Mouse (Mus musculus): ENCODE measurements around the gene Nol4l. TPM values are rescaled to one million over a fixed set of nuclear protein-coding genes. Genes with fewer than 3 reads are reported as not detected.

Gene Nol4l
- polyA plus RNA-seq, 1 experiment: 19.2 TPM

DNA sequence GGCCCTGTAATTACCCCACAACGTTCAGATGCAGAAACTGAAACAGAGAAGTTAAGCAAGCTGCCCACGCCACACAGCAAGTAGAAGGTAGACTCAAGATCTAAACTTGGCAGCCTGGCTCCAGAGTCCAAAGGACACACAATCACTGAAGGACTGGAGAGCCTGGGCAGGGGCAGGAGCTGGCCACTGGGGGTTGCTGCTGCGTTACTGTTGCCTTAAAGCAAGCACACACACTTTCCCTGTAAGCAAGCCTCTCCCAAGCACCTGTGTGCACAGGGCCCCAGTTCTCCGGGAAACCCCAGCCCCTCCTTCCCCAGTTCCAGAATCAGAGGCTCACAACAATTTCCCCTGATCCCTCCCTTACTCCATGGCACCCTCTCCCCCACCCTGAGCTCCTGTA, 12.8 kb downstream of the Nol4l start:
- TF ChIP-seq CTCF (IDR thresholded peaks at IDR 0.05; ENCODE audit: low read depth, low read length) (peak; percentile 41), POLR2A (IDR thresholded peaks at IDR 0.05; ENCODE audit: borderline replicate concordance, low read depth, low read length) (no peak)
- H3K4me1 ChIP-seq (ENCODE audit: control insufficient read depth, insufficient read depth, low read length): peaks cover 78% of the 10 kb centered on the region
- H3K27ac ChIP-seq (ENCODE audit: insufficient read depth, low read depth, low read length): no peak overlapping the region
- no peak overlapping the region for H3K4me3 ChIP-seq (ENCODE audit: insufficient read depth, low read length)

DNA sequence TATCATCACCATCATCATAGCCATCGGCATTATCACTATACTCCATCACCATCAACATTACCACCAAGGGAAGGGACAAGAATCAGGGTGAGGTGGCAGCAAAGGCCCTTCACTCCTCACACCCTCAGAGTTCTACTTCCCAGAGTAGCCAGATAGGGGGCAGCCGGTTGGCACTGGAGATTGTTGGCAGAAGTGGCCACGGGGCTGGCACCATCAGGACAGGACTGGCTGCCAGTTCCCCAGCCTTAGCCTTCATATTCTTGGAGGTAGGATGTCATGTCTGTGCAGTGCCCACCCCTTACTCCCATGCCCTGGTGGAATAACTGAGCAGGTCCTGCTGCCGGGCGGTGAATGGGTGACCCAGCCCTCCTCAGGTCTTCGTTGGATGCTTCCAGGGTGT, 14.2 kb downstream of the Nol4l start:
- H3K27ac ChIP-seq (ENCODE audit: insufficient read depth, low read depth, low read length): peak overlapping the region; percentile 77
- H3K4me3 ChIP-seq (ENCODE audit: insufficient read depth, low read length): no peak overlapping the region
- peaks cover 70% of the 10 kb centered on the region for H3K4me1 ChIP-seq (ENCODE audit: control insufficient read depth, insufficient read depth, low read length)
- TF ChIP-seq CTCF (IDR thresholded peaks at IDR 0.05; ENCODE audit: low read depth, low read length) (no peak), POLR2A (IDR thresholded peaks at IDR 0.05; ENCODE audit: borderline replicate concordance, low read depth, low read length) (no peak)

DNA sequence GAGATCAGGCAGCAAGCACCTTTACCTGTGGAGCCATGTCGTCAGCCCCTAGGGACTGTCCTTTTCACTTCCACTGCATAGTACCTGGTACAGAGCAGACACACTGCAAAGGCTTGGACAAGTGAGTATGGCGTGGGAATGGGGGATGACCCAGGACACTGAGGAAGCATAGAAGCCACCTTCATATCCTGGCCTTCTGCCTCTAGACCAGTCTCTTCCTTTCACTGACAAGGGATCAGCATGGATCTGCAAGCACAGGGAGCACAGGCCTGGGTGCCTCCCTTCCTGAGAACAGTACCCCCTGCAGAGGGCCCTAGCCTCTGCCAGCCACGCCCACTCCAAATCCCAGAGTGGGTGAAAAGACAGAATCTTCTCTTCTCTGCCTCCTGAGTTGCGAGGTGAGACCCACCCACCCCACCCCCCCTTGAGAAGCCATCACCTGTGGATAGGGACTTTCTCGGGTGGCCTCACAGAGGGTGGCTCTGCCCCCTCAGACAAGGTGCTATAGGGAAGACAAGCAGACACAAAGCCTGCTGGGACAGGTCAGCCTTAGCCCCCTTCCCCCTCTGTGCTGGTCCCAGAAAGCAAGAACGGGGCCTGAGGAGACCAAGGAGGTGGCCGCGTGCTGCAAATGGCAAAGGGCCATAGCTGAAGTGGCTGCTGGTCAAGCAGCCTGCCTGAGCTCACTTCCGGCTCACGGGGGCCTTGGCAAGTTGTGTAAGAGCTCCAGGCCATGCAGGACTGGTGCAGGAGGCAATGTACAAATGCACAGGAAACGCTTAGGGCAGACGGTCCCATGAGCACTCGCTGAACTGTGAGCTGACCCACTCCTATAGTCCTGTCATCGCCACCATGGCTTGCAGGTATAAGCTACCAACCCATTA, 15.0 kb downstream of the Nol4l start:
- H3K4me1 ChIP-seq (ENCODE audit: control insufficient read depth, insufficient read depth, low read length): peaks cover 64% of the 10 kb centered on the region
- no peak for TF ChIP-seq CTCF (IDR thresholded peaks at IDR 0.05; ENCODE audit: low read depth, low read length)
- TF ChIP-seq POLR2A (IDR thresholded peaks at IDR 0.05; ENCODE audit: borderline replicate concordance, low read depth, low read length): no peak
- peak overlapping the region; percentile 22; the same call in 1 of the 2 replicates for H3K4me3 ChIP-seq (ENCODE audit: insufficient read depth, low read length)
- H3K27ac ChIP-seq (ENCODE audit: insufficient read depth, low read depth, low read length): peak overlapping the region; percentile 77

DNA sequence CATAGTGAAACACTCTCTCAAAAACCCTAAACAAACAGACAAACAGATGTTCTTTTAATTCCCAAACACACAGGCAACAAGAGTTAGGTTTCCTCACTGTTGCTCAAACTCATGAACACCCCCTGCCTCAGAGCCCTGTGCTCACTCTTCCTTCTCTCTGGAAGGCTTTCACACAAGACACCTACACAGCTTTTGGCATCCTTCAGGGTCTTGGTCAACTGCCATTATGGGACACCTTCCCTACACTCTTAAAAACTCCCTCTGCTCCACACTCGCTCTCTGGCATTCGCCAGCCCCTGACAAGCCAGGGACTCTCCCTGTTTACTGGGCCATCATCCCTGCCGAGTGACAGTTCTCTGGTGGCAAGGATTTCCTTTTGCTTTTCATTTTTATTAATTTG, 15.8 kb downstream of the Nol4l start:
- H3K27ac ChIP-seq (ENCODE audit: insufficient read depth, low read depth, low read length): no peak overlapping the region
- TF ChIP-seq CTCF (IDR thresholded peaks at IDR 0.05; ENCODE audit: low read depth, low read length): no peak
- TF ChIP-seq POLR2A (IDR thresholded peaks at IDR 0.05; ENCODE audit: borderline replicate concordance, low read depth, low read length): no peak
- peaks cover 60% of the 10 kb centered on the region for H3K4me1 ChIP-seq (ENCODE audit: control insufficient read depth, insufficient read depth, low read length)
- H3K4me3 ChIP-seq (ENCODE audit: insufficient read depth, low read length): no peak overlapping the region

DNA sequence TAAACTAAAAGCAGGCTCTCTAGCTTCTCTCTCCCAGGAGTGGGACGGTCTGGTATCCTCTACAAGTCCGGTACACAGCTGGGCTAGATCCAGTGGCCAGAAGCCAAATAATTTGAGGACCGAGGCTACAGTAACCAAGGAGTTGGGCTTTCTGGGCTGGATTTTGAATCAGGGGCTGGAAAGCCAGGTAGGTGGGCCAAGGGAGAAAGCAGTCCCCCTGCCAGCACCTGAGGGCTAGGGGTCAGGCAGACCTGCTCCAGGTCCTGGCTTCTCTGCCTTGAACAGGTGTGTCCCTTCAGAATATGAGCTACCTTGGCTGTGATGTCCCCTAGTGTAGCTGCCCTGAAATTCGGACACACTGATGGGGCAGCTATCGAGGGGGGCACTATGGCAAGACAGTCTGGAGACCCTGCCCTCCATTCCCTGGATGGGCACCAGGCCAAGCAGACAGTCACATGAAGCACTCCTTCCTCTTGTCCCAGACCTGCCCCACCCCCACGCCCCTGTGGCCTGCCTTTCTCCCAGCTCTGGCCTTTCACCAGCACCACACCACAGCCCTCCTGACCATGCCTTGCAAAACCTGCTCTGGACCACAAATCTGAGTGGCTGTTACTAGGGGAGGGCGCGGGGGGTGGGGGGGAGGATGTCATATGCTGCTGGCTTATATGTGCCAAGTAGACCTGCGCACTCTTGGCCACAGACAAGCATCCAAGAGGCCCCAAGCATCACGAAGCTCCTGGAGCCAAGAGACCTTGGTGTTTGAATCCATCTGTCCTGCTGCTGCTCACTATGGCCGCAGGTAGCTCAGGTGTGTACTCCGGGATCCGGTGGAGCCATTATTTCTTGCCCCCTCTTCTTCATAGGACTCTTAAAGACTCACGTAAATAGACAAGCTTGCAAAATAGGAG, 17.1 kb downstream of the Nol4l start:
- no peak overlapping the region for H3K4me3 ChIP-seq (ENCODE audit: insufficient read depth, low read length)
- TF ChIP-seq POLR2A (IDR thresholded peaks at IDR 0.05; ENCODE audit: borderline replicate concordance, low read depth, low read length) (no peak), CTCF (IDR thresholded peaks at IDR 0.05; ENCODE audit: low read depth, low read length) (no peak)
- peaks cover 51% of the 10 kb centered on the region for H3K4me1 ChIP-seq (ENCODE audit: control insufficient read depth, insufficient read depth, low read length)
- H3K27ac ChIP-seq (ENCODE audit: insufficient read depth, low read depth, low read length): no peak overlapping the region

DNA sequence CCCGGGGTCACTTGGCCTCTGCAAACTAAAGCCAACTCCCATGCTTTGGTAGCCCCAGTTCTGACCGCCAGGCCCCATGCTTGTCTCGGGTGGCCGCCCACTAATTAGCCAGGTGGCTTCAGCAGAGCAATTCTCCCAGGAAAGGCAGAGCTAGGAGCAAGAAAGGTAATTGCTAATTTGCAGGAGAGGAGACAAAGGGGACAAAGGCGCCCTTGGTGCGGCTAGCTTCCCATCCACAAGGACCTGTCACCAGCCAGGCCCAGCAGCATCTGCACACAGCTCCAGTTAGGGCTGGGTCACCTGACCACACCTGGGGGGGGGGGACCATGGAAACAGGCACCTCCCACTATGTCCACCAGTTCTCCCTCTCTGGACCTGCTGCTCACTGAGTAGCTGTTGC, 18.2 kb downstream of the Nol4l start:
- TF ChIP-seq POLR2A (IDR thresholded peaks at IDR 0.05; ENCODE audit: borderline replicate concordance, low read depth, low read length) (no peak), CTCF (IDR thresholded peaks at IDR 0.05; ENCODE audit: low read depth, low read length) (no peak)
- H3K4me1 ChIP-seq (ENCODE audit: control insufficient read depth, insufficient read depth, low read length): peaks cover 44% of the 10 kb centered on the region
- H3K27ac ChIP-seq (ENCODE audit: insufficient read depth, low read depth, low read length): no peak overlapping the region
- H3K4me3 ChIP-seq (ENCODE audit: insufficient read depth, low read length): no peak overlapping the region

DNA sequence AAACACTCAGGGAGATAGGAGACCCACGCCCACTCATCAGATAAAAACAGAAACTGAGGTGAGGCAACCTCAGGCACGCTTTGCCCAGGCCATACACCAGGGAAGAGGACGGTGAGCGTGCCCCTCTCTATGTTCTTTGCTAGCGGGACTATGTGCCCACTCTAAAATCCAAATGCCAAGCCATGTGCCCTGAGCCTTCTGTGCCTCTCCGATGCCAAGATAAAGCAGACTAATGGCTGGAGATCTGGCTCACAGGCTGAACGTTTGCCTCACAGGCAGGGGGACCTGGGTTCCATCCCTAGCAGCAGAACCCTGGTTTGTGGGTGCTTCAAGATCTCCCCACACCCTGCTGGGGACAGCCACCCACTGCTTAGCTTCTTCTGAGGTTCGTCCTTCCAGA, 19.6 kb downstream of the Nol4l start:
- no peak for TF ChIP-seq CTCF (IDR thresholded peaks at IDR 0.05; ENCODE audit: low read depth, low read length)
- no peak for TF ChIP-seq POLR2A (IDR thresholded peaks at IDR 0.05; ENCODE audit: borderline replicate concordance, low read depth, low read length)
- Histone ChIP-seq H3K4me3 (ENCODE audit: insufficient read depth, low read length) (no peak overlapping the region), H3K27ac (ENCODE audit: insufficient read depth, low read depth, low read length) (no peak overlapping the region), H3K4me1 (ENCODE audit: control insufficient read depth, insufficient read depth, low read length) (peaks cover 43% of the 10 kb centered on the region)

DNA sequence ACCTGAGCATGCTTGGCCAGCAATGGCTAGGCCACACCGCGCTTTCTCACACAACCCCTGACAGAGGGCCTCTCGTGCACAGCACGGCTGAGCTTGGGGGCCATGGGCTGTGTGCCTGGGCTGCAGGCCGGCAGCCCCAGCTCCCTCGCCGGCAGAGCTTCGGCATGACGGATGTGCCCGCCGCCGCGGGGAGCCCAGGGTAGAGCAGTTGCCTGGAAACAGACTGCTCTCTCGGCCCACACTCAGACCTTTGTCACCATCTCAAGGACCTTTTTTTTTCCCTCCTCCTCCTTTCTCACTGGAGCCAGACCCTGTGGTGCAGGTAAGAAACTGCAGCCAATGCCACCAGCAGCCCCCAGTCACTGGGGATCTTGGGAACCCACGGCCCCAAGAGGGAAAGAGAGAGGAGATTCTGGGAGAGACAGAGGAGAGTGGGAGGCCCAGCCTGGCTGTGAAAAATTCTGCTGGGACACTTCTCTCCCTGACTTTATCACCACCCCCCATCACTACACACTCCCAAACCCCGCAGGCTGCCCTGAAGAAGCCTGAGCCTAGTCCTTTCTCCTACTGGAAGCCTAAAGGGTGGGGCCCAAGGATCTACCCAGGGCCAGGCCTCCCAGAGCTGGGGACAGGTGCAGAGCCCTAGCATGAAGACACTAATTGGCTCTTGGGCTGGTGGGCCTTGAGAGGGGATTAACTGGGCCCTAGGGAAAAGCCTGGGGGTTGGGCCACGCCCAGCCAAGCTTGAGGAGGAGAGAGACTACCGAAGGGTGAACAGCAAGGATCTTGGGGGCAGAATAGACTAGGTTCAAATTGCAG, 20.4 kb downstream of the Nol4l start:
- no peak overlapping the region for H3K27ac ChIP-seq (ENCODE audit: insufficient read depth, low read depth, low read length)
- H3K4me3 ChIP-seq (ENCODE audit: insufficient read depth, low read length): no peak overlapping the region
- H3K4me1 ChIP-seq (ENCODE audit: control insufficient read depth, insufficient read depth, low read length): peaks cover 38% of the 10 kb centered on the region
- no peak for TF ChIP-seq POLR2A (IDR thresholded peaks at IDR 0.05; ENCODE audit: borderline replicate concordance, low read depth, low read length)
- TF ChIP-seq CTCF (IDR thresholded peaks at IDR 0.05; ENCODE audit: low read depth, low read length): no peak

DNA sequence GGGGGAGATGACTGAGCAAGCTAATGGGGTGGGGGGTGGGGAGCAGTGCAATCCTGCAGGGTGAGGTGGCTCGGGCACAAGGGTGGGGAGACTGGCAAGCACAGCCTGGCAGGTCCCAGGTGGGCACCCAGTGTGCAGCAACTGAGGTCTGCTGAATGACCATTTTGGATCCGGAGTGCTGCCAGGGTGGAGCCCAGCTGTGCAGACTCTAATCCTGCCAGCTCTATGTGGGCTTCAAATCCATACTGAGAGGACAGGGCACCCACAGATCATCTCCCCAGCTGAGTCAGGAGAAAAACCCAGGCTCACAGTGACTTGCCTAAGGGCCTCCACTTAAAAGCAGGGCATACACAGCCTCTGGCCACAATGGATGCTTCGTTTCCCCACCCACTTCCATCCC, 21.4 kb downstream of the Nol4l start:
- Histone ChIP-seq H3K27ac (ENCODE audit: insufficient read depth, low read depth, low read length) (no peak overlapping the region), H3K4me1 (ENCODE audit: control insufficient read depth, insufficient read depth, low read length) (peaks cover 29% of the 10 kb centered on the region), H3K4me3 (ENCODE audit: insufficient read depth, low read length) (no peak overlapping the region)
- no peak for TF ChIP-seq CTCF (IDR thresholded peaks at IDR 0.05; ENCODE audit: low read depth, low read length)
- TF ChIP-seq POLR2A (IDR thresholded peaks at IDR 0.05; ENCODE audit: borderline replicate concordance, low read depth, low read length): no peak
